Mouse (Mus musculus) bone marrow, adult 2 months (tissue): ENCODE measurements around the gene Map3k13. TPM values are rescaled to one million over a fixed set of nuclear protein-coding genes. Genes with fewer than 3 reads are reported as not detected.
"Not testable (repeated sequence)": the region's sequence is repeated elsewhere in the genome, so short reads cannot be mapped to it uniquely, and the experiment has no call there.

Source experiments
- H3K27ac ChIP-seq: fragments of 200-500 bp; 2 replicates; pipeline ENCODE4 v1.5.1; 2012; ENCODE audit warnings: low read depth, mild to moderate bottlenecking, control low read depth, inconsistent platforms, low read length; ENCODE audit not compliant: control insufficient read depth, poor library complexity, insufficient read depth
- H3K4me1 ChIP-seq: fragments of 200-500 bp; 2 replicates; pipeline ENCODE4 v1.6.1; 2011; ENCODE audit warnings: low read length; ENCODE audit not compliant: control insufficient read depth, insufficient read depth
- H3K4me3 ChIP-seq: fragments of 200-500 bp; replicated peaks from 2 replicates; pipeline ENCODE3; 2011; ENCODE audit warnings: mild to moderate bottlenecking, low read depth, low read length, control low read depth; ENCODE audit not compliant: control insufficient read depth
- CTCF ChIP-seq: fragments of 200-500 bp; IDR thresholded peaks from 2 replicates; pipeline ENCODE4 v1.5.1; 2011; ENCODE audit warnings: low read length, control low read depth; ENCODE audit not compliant: control insufficient read depth, insufficient read depth
- POLR2A ChIP-seq: fragments of 200-500 bp; IDR thresholded peaks from 2 replicates; pipeline ENCODE4 v1.6.1; 2011; ENCODE audit warnings: low read depth, mild to moderate bottlenecking, control low read depth, low read length, borderline replicate concordance; ENCODE audit not compliant: control insufficient read depth
- WGBS: fragments of 180-500 bp; shearing (Covaris S2); methylation state at CpG from one replicate; pipeline ENCODE4 v1.1.7; 2018; 5-methylcytosine and 5-hydroxymethylcytosine counted together
- polyA plus RNA-seq: library from polyadenylated mRNA; stranded (reverse); fragments of >200 nt; gene quantifications from 2 replicates; pipeline ENCODE4 v1.2.4, GENCODE M21; 2011; ENCODE audit warnings: low replicate concordance; ENCODE audit not compliant: missing spikeins, insufficient read depth, insufficient read length

The Map3k13 gene
- polyA plus RNA-seq, 1 experiment: 0.52 TPM

DNA sequence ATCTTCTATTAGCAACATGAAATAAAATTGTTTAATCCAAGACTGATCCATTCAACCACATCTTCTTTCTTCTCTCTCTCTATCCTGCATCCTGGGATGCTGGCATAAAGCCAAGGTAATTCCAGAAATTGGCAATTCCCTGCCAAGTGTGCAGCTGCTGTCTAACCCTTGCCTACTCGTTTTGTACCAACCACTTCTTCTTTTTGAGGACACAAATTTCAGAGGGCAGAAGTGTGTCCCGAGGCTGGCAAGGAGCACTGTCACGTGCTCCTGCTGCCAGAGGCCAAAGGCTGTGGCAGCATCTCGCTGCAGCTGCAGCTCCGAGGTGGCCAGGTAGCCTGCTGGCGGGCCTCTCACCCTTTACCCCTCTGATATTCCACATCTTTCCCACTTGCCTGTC is 87.0 kb downstream of the Map3k13 start:
- TF ChIP-seq CTCF (no peak), POLR2A (no peak)
- no peak overlapping the region for H3K4me3 ChIP-seq
- H3K4me1 ChIP-seq: no peaks in the 10 kb centered on the region
- no peak overlapping the region for H3K27ac ChIP-seq
- WGBS: 1% methylated on average over 6 of the region's 6 CpGs

DNA sequence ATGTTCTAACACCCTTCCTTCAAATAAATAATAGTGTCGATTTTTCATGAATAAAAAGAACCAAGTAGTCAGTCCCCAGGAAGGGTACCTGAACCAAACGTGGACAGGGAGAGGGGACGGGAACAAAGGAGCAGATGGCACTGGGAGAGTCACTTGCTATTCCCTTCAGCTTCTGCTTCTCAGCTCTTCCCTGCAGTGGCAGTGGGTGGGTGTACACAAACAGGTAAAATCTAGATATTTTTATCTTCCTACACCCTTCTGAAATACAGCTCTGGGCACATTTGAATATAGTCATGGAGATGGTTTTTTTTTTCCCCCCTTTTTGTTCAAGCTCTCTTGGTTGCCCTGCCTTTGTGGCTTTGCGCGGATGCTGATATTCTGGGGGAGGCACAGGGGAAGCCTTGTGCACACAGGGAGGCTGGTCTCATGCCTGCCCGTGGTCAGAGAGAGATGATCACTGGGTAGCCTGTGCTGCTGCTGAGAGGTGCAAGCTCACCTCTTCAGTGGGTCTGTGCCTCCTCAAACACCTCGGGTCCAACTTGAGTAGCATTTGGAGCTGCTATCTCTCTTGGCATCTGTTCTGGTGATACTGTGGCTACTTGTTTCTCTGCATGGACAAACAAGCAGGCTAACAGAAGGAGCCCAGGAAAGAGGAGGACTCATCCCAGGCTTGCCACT is 87.6 kb downstream of the Map3k13 start:
- H3K27ac ChIP-seq: no peak overlapping the region
- H3K4me3 ChIP-seq: no peak overlapping the region
- 55% methylated on average over 7 of the region's 7 CpGs for WGBS
- no peaks in the 10 kb centered on the region for H3K4me1 ChIP-seq
- no peak for TF ChIP-seq CTCF
- TF ChIP-seq POLR2A: no peak

DNA sequence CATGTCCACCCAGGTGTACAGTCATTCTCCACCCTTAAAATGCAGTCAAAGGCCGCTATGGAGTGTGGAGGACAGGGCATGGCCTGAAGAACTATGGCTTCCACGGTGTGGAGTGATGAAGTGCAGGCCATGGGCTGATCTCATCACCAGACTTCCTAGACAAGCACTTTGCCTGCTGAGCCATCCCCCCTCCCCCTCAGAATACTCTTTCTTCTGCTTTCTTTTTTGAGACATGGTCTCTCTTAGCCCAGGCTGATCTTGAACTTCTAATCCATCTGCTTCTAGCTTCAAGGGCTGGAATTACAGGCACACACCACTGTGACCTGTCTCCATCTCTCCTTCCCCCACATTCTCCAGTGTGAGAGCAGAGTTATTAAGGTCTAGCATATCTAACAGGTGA is 93.5 kb downstream of the Map3k13 start:
- H3K4me1 ChIP-seq: no peaks in the 10 kb centered on the region
- TF ChIP-seq CTCF: no peak
- no peak for TF ChIP-seq POLR2A
- WGBS: 77% methylated on average over 2 of the region's 2 CpGs

DNA sequence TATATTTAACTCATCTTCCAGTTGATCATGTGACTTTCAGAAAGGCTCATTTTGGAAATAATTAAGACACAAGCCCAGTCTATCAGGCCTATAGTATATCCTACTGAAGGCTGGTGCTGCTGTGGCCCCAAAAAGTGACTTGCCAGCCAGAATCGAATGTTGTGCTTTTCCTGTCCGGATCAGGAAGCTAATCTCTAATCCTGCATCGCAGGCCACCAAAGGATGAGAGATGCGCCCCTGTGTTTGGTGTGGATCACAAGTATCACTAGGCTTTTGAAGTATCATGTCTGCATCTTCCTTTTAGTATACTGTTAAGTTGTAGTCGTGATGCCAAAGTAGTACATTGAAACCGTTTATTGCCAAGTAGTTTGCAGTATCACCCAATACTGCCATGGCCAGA is 99.7 kb downstream of the Map3k13 start:
- 86% methylated on average over 6 of the region's 6 CpGs for WGBS
- no peak overlapping the region for H3K4me3 ChIP-seq
- TF ChIP-seq CTCF: no peak
- no peak for TF ChIP-seq POLR2A
- H3K27ac ChIP-seq: no peak overlapping the region
- no peaks in the 10 kb centered on the region for H3K4me1 ChIP-seq

More for the DNA sequence above, 93.5 kb downstream of the Map3k13 start:
- Histone ChIP-seq H3K27ac (no peak overlapping the region), H3K4me3 (no peak overlapping the region)

DNA sequence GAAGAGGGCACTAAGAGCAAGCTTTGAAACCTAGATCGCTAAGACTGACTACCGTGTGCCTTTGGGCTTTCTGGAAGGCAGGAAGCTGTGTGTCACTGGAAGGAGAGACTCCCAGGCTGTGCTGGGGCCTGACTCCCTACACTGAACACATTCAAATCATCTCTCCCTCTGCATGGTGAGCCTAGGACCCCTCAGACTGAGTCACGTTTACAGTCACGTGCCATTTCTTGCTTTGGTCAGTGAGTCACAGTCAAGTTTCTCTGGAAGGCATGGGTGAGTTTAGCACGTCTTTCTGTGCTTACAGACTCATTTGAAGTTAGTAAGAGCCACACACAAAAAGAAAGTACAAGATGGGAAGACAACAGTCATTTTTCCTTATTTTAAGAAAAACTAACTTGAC is 107.1 kb downstream of the Map3k13 start:
- Histone ChIP-seq H3K4me3 (no peak overlapping the region), H3K27ac (no peak overlapping the region), H3K4me1 (no peaks in the 10 kb centered on the region)
- no peak for TF ChIP-seq POLR2A
- no peak for TF ChIP-seq CTCF
- WGBS: 82% methylated on average over 5 of the region's 5 CpGs

DNA sequence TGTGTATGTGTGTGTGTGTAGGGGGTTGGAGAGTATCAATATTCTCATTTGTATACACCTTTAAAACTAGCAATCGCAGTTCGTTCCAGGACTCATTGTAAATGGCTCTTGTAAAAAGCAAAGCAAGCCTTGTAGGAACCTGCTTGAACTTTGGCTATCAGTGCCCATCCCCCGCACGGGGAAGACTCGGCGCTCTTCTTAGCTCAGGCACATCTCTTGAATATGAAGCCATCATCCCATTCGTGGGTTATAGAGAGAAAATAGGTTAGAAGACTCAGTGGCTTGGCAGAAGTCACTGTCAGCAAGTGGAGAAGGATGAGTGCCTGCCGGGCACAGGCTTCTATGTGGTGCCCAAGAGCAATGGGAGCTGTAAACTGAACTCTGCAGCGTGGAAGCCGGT is 110.5 kb downstream of the Map3k13 start:
- WGBS: 82% methylated on average over 10 of the region's 10 CpGs
- Histone ChIP-seq H3K4me3 (no peak overlapping the region), H3K27ac (no peak overlapping the region), H3K4me1 (no peaks in the 10 kb centered on the region)
- TF ChIP-seq POLR2A (no peak), CTCF (no peak)

DNA sequence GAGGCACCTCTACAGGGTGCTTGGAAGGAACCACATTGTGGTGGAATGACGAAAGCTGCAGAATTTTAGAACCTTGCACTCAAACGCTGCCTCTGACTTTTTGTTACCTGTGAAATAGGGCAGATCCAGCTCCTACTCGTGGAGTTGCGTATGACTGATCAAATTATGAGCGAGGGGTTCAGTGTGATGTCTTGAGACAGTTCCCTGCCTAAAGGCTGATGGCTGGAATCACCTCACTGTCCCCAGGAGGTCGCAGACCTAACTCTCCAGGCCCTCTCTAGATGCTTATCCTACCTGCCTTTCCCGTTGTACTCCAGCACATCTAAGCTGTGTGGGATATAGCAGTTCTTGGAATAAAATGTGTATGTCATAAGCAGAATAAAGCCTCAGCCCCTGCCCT is 111.8 kb downstream of the Map3k13 start:
- Histone ChIP-seq H3K27ac (no peak overlapping the region), H3K4me1 (no peaks in the 10 kb centered on the region), H3K4me3 (no peak overlapping the region)
- TF ChIP-seq POLR2A (no peak), CTCF (no peak)
- WGBS: 85% methylated on average over 7 of the region's 7 CpGs

DNA sequence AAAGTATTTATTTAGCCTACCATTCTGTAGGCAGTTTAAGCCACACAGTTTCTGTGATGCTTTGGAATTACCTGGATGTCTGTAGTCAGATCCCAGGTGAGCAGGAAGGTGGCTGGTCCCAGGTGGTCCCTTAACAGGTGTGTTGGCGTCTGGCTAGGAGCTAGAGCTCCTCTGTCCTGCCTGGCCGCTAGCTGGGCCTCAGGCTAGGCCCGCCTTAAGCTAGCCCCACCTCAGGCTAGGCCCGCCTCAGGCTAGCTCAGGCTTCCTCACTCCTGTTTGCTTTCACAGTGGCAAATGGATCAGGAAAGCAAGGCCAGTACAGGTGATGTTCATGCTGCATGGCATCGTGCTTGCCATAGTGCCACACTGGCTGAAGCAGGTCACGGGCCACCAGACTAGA is 112.8 kb downstream of the Map3k13 start:
- WGBS: 86% methylated on average over 6 of the region's 6 CpGs
- H3K4me1 ChIP-seq: no peaks in the 10 kb centered on the region
- no peak overlapping the region for H3K27ac ChIP-seq
- no peak for TF ChIP-seq POLR2A
- no peak for TF ChIP-seq CTCF
- no peak overlapping the region for H3K4me3 ChIP-seq

DNA sequence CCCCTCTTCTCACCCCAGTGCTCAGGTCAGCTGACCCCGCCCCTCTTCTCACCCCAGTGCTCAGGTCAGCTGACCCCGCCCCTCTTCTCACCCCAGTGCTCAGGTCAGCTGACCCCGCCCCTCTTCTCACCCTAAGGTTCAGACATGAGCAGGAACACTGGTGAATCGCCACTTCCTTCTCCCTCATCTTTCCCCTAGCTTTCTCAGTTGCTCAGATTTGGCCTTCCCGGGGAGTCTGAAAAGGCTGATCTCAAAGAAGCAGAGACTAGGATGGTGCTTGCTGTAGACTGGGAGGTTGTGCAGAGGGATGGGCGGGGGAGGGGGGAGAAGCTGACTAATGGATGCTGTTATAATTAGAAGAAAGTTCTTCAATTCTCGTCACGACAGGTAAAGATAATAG is 114.8 kb downstream of the Map3k13 start:
- 81% methylated on average over 6 of the region's 8 CpGs for WGBS

More for the DNA sequence above, 114.8 kb downstream of the Map3k13 start:
- not testable (repeated sequence) for H3K27ac ChIP-seq, H3K4me3 ChIP-seq, H3K4me1 ChIP-seq
